Mouse (Mus musculus): ENCODE data around the gene Gm17949.

Gene Gm17949

DNA sequence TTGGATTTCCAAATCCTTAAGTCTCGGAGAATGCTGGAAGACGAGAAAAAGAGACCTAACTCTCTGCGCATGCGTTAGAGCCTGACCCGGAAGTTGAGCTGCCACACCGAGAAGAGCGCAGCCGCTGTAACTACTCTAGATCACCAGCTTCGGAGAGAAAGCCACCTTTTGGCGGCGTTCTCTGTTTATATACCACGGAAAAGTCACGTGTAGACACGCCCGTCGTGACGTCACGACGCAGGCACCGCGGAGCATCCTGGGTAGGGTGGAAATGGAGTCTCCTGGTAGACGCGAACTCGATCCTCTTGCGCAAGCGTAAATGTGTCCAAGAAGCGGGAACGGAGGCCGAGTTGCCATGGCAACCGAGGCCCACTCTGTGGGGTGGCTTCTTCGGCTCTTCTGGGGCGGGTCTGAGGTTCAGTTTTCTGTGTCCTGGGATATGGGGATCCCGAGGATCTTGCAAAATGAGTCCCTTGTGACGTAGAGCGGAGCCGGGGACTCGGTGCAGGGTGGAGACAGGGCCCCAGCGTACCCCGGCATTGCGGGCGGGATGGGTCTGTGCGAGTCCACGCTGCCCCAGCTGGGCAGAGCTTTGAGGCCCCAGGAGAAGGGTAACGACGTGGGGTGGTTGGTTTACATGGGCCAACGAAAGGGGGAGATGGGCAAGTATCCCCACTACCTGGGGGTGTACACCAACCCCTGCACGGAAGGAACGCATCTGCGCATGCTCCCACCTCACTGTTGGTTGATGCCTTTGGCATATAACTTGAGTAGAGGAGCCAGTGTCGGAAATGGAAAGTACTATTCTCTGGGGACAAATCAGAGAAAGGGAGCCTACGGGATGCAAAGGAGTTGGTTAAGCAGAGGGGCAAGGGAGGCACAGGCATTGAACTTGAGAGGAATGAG, at the start of gene Gm17949, which contains the start of gene Gtf2f1:
Gene Gm17949 (plus strand): TSS at position 234 of the 906 bp plus-strand sequence.
Gene Gtf2f1 (minus strand): TSS at position 53 of the 906 bp plus-strand sequence.
- DNase-seq (ENCODE audit: low spot score in 2 of 2): peak; percentile 92 to 93

DNA sequence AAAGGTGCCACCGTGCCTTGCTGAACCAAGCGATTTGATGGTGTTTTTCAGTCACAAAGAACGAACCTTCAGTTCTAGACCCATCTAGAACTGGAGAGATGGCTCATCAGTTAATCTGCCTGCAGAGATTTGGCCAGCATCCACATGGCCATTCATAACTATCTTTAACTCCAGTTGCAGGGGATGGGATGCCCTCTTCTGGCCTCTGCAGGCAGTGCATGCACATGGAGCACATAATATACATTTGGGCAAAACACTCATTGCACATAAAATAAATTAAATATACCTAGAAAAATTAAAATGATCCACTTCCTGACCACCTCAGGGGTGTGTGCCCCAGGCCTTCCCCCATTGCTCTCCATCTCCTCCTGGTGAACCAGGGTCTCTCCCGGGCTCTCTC, 49.4 kb upstream of the Gm17949 start:
- no peak for DNase-seq (ENCODE audit: low spot score in 2 of 2)

DNA sequence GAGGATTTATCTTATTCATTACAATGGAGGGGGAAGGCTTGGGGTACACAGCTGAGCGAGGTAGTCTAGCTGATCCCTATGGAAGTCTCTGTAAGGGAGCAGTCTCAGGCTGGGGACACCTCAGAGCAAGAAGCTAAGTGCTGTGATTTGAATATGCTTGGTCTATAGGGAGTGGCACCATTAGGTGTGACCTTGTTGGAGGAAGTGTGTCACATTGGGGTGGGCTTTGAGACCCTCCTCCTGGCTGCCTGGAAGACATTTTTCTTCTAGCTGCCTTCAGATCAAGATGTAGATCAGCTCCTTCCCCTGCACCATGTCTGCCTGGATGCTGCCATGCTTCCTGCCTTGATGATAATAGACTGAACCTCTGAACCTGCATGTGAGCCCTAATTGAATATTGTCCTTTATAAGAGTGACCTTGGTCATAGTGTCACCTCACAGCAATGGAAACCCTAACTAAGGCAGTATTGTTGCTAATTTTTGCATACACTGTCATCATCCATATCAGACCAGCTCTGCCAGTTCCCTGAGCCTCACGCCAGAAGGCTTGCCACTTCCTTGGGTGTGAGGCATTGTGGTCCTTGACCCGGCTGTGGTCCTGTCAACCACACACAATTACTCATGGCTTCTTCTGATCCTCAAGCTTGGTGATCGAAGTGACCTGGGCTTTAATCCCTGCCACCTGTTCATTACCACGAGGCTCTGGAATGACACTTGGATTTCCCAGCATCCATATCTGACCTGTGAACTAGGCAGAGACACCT, 48.4 kb upstream of the Gm17949 start:
- no peak for DNase-seq (ENCODE audit: low spot score in 2 of 2)

DNA sequence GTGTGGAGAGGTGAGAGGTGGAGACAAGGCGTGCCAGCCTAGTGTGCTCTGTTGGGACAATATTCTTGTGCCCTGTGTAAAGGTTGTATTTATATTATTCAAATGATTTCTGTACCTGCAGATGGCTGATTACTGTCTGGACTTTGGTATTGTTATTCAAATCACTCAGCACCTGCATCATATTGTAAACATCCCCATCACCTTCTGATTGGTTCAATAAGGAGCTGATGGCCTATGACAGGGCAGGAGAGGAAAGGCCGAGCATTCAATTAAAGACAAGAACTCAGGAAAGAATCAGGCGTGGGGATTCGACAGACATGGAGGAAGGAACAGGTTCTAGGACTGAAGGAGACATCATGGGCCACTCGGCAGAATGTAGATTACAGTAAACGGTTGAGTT, 47.6 kb upstream of the Gm17949 start:
- no peak for DNase-seq (ENCODE audit: low spot score in 2 of 2)

DNA sequence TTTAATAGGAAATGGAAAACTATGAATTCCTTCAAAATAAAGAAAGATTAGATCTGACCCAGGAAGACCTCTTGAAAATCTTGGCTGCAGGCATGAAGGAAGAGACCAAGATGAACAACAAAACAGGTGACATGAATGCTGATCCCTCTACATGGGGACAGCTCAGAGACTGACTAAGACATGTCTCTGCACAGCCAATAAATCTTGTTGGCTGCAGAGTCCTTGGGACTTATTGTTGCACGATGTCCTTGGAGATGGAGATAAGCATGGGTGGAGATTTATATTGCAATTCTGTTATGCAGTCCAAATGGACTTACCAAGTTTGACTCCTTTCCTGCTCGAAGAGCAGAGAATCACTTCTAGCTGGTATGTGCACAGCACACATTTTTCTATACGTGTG, 41.9 kb upstream of the Gm17949 start:
- DNase-seq (ENCODE audit: low spot score in 2 of 2): no peak

DNA sequence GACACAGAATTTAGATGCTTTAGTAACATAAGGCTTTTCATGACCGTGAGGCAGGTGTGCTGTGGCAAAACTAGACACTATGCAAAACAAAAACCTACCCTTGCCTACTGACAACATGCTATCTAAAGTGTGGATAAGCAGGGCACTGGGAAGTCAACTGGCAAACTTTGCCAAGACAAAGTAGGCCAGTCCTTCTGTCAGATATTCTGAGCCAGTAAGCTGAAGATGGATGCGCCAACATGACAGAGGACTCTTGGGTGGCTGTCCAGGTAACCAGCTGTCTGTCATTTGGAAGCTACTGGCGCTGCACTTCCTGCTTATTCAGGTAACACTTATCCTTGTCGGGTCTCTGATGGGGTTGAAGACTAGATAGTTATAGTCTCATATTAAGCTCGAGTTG, 41.2 kb upstream of the Gm17949 start:
- no peak for DNase-seq (ENCODE audit: low spot score in 2 of 2)

DNA sequence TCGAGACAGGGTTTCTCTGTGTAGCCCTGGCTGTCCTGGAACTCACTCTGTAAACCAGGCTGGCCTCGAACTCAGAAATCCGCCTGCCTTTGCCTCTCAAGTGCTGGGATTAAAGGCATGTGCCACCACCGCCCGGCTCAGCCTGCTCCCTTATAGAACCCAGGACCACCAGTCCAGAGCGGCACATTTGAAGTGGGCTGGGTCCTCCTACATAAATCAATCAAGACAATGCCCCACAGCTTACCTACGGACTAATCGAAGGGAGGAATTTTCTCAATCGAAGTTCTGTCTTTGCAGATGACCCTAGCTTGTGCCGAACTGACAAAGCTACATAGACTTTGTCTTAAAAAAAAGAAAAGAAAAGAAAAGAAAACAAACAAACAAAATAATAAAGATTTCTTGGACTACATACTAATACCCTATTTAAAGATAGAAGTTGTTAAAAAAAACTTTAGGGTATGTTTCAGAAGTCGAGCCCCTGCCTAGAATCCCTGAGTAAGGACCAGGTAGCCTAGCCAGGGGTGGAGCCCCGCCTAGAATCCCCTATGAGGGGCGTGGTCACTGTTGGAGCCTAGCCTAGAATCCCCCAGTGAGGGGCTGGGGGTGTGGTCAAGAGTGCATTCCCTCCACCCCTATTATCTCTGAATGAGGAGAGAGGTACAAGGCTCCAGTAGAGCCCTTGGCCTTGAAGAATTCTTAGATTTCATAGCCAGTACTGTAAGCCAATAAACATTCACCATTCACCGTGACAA, 37.1 kb upstream of the Gm17949 start:
- DNase-seq (ENCODE audit: low spot score in 2 of 2): no peak

DNA sequence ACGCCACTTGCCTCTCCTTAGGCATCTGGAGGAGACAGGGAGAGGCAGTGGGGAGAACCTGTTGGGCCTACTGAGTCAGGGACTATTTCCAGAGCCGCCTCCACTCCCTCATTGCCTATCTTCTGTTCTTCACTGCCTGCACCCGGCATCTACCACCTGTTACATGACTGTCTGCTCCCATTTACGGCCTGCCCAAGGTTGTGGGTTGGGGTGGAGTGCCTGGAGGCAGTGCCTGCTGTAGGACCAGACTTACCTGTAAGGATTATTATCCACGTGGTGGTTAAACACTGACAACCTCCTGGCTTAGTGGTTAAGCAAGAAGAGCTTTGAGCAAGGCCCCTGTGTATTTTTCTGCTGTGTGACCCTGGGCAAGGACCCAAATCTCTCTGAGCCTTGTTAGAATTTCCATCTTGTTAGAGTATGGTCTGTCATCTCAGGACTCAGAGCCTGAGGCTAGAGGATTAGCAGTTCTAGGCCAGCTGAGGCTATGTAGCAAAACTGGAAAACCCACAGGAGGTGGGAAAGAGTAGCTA, 36.5 kb upstream of the Gm17949 start:
- no peak for DNase-seq (ENCODE audit: low spot score in 2 of 2)

DNA sequence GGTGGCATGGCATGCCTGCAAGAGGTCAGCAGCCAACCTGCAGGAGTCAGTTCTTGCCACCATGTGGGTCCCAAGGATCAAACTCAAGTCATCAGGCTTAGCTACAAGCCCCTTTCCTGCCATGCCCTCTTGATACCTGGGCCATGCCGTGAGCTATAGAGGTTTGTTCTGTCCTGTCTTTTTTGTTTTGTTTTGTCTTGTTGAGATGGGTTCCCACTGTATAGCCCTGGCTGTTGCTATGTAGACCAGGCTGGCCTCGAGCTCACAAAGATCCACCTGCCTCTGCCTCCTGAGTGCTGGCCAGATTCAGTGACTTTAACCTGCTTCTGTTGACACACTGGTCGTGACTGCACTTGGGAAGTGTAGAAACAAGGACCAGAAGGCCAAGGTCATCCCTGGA, 35.9 kb upstream of the Gm17949 start:
- no peak for DNase-seq (ENCODE audit: low spot score in 2 of 2)

DNA sequence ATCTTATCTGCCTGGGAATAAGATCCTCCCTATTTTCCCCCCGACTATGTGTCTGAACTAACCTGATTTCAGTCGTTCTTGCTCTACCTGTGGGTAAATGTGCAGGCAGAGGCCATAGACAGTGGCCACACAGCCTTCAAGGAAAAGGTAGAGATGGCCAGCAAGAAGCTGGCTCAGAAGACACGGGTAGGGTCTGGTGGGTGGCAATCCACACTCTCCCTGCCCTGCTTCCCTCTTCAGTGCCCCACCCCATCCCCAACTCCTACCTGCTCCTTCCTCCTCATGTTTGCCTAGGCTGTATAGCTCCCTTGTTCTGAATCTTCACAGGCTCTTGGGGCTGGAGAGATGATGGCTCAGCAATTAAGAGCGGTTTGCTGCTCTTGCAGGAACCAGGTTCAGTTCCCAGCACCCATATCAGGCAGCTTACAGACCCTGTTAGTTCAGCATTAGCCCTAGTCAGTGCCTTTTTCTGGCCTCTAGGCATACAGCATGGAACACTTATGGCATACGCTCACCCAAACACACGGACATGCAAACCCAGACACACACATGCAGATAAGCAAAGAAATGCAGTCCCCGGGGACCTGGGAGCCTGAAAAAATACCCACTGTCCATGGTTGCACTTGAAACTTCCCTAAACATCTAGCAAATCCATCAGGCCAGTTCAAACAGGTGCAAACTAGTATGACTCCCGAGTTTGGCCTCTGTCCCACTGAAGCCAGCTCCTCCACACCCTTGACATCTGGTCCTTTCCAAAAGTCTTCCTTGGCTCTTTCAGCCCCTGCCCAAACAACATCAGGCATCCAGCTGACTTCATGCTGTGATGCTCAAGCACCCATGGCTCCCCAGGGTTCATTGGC, 34.5 kb upstream of the Gm17949 start:
- no peak for DNase-seq (ENCODE audit: low spot score in 2 of 2)

DNA sequence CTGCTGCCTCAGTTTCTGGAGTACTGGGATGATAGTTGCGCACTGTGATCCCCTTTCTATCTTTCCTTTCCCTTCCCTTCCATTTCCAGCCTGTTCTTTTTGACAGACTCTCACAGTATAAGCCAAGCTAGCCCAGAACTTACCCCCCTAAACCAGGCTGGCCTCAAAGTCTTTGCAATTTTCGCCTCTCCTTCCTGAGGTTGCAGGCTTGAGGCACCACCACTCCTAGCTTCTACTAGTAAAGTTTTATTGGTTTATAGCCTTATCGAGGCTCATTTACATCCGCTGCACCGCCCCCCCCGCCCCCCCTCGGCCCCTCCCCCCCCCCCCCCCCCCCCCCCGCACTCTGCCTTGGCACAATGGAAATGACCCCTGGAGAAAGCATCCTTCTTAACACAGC, 31.7 kb upstream of the Gm17949 start:
- no peak for DNase-seq (ENCODE audit: low spot score in 2 of 2)

DNA sequence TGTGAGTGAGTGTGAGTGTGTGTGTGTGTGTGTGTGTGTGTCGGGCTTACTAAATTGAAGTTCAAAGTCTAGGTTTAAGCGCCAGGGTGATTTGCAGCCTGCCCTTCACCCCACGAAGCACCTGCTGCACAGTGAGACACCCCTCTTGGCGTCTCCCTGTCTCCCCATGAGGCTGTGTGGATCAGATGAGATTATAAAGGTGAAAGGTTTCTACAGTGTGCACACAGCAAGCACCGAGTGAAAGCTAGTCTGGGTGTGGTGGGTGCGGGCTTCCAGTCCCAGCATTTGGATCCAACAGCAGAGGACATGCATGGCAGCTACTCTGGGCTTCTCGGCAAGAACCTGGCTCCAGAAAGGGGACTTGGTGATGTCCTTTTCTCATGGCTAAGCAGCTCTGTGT, 30.2 kb upstream of the Gm17949 start:
- DNase-seq (ENCODE audit: low spot score in 2 of 2): no peak

DNA sequence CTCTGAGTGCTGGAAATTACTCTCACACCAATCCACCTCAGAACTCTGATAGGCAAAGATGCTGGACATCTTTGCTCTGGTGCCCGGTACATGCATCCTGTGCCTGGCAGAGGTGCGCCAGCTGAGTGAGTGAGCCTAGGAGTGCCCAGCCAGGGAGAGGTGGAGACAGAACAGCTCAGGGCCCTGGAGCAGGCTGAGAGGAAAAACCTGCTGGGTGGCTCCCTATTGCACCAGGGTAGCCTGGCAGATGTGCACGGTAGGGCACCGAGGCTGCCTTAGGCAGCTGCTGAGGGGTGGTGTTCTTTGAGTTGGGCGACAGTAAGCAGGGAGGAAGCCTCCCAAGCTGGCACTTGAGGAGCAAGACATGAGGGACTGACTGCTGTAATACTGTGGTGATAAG, 29.3 kb upstream of the Gm17949 start, which contains the start of gene Acer1:
Gene Acer1 (minus strand): TSS at position 114 of the 400 bp plus-strand sequence.
- DNase-seq (ENCODE audit: low spot score in 2 of 2): no peak

DNA sequence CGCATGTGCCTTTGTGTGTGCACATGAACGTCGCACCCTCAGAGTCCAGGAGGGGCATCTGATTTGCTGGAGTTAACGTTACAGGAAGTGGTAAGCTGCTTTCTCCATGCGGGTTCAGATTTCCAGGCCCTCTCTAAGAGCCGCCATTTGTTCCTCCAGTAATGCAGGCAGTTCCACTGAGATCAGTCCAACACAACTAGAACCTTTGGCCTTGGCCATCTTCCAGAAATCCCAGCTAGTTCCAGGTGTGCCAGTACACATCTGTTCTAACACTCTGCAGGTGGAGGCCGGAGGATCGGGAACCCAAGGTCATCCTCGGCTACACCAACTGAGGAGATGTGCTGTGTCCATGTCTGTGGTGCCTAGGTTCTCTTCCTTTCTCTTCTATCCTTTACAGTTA, 26.4 kb upstream of the Gm17949 start:
- no peak for DNase-seq (ENCODE audit: low spot score in 2 of 2)

DNA sequence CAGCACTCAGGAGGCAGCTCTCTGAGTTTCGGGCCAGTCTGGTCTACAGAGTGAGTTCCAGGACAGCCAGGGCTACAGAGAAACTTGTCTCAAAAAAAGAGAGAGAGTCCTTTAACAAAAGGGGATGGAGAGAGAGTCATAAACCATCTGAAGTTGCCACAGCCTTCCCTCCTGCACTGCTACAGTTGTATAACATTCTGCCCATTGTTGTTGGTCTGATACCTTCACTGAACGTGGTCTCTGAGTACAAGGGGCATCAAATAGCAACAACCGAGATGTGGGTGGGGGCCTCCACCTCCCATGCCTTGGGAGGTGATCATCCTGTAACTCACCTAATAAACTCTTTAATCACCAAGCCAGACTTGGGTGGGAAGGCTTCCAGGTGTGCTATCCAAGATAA, 25.6 kb upstream of the Gm17949 start:
- no peak for DNase-seq (ENCODE audit: low spot score in 2 of 2)

DNA sequence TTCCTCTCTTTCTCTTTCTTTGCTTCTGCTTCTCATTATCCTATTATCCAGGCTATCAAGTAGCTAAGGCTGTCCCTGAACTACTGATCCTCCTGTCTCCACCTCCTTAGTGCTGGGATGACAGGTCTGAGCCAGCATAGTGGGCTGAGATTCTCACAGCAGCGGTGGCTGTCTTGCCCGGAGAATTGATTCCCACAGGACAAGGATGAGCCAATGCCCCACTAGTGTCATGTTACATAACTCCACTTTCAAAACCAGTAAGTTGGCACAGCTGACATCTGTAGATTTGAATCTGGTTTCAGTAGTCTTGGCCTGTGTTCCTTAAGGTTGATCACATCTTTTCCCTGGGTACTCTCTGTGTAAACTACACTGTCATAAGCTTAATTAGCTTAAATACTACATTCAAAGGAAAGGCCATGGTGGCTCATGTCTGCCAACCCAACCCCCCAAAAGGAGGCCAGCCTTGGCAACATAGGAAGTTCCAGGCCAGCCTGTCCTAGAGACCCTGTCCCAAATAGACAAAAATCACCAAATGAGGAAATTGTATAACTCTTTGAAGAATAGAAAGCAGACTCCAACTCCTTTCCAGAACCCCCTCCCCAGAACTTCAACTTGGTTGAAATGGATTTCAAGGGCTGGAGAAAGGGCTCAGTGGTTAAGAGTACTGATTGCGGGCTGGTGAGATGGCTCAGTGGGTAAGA, 25.0 kb upstream of the Gm17949 start:
- no peak for DNase-seq (ENCODE audit: low spot score in 2 of 2)

DNA sequence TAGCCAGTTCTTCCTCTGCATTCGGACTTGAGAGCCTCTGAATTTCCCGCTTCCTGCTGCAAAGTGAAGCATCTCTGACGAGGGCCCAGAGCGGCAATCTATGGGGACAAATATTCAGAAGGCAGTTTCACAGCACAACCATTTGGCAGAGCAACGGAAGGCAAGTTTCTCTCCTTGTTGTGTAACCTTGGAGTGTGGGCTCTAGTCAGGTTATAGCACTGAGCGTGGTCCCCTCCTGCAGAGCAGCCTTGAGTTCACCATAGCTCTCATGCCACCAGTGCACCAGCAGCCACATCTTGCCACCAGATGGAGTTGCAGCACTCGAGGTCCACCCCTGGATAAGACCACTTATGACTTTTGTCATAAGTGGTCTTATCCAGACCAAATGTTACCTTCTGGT, 22.8 kb upstream of the Gm17949 start:
- no peak for DNase-seq (ENCODE audit: low spot score in 2 of 2)

DNA sequence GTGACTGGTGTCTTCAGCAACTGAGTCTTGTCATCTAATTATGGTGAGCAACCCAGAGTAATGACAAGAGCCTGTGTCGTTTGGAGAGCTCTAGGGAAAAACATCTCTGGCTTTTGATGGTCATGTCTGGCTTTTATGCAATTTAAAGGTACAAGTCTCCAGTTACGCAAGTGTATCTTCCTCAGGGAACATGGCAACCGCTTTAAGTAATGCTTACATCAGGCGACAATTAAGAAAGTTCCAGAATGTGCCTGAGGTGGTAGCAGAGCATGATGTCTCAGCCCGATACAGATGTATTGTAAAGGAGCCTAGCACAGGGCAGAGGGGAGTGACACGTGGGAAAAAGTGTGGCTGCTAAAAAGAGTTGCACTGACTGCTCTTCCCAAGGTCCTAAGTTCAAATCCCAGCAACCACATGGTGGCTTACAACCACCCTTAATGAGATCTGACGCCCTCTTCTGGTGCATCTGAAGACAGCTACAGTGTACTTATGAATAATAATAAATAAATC, 22.3 kb upstream of the Gm17949 start:
- no peak for DNase-seq (ENCODE audit: low spot score in 2 of 2)

DNA sequence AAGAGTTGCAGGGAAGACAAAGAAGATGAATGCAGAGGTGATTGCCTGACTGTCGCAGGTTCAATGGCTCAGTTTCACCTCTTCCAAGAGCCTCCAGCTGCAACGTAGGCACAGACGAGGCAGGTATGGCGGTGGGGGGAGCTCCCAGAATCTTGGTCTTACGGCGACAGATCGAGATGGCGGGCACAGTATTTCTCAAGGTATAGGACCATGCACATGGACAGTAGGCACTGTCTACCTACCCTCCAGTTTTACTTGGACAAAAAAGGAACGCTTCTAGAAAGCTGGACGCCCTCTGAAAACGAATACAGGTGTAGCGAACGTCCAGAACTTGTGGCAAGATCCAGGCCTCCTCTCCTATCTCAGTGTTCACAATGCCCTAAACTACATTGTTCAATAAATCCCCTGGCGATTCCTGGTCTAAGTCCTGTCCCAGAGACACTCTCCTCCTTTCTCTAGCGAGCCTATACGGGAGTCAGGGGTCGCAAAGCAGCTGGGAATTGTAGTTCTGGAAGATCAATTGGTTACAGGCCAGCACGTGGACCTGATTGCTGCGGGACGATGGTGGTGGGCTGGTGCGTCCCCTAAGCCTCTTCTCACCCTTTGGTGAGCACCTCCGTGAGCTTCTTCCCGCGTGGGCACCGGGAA, 21.7 kb upstream of the Gm17949 start:
- DNase-seq (ENCODE audit: low spot score in 2 of 2): peak in 1 of 2 experiments; percentile 71

All from frontal cortex, postnatal 14 days (tissue).